ENCODE assay signal across 21 mouse cellular contexts in the genomic region with DNA sequence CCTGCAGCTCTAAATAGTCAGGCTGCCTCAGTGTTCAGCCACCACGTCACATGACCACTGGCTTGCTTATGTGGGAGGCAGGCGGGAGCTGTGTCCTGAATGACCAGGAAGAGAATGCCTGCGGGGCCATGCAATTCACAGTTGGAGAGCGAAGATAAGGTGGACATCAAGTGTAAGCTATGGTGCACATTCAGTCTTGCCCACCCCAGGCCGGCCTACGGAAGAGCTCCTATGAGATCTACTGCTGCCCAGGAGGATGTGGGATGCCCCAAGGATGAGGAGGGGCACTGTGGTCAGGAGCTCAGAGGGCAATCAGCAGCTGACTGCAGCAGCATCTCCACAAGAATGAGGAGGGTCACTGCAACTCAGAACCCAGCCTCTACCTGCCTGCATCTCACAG. TPM values are rescaled to one million over a fixed set of nuclear protein-coding genes. Genes with fewer than 3 reads are reported as not detected.
A peak's percentile ranks its signal among the peaks of the same experiment; 100 is the strongest.
DNase-seq lines count a peak whose midpoint lies in the region; ATAC-seq lines count a peak whose summit lies in the region.
"Had no signal": no experiment of that assay in that cellular context is flagged by ENCODE, and none has a peak within 500 bp of the region (broad histone marks: within the 10 kb centered on the region; RNA-seq: fewer than 3 reads in every experiment).

No protein-coding gene starts in this region.

- DNase-seq in liver, embryonic 11.5 days (ENCODE audit: low spot score), result no peak
- DNase-seq in liver, result no peak
- DNase-seq in heart, adult 9 months (ENCODE audit: low spot score in 2 of 2), result no peak
- no peak for DNase-seq in forebrain, embryonic 10.5 days (ENCODE audit: extremely low spot score, low spot score)
- DNase-seq in spleen, adult 18-20 months, result no peak
- DNase-seq: adrenal gland, adult 2 months; adrenal gland, postnatal 36 days; cerebellum, adult 8-10 months; cerebellum, postnatal 25 days; gastrocnemius, adult 2 months; gastrocnemius, postnatal 25 days; heart, adult 11 months; heart, postnatal 10 days had no signal

- H3K36me3 ChIP-seq in liver, embryonic 11.5 days (ENCODE audit: control insufficient read depth, insufficient read depth, low read length), result peaks cover 4% of the 10 kb centered on the region; the same call in 1 of the 2 replicates
- peaks cover 28% of the 10 kb centered on the region for H3K36me3 ChIP-seq in liver, embryonic 15.5 days (replicated peaks)
- peaks cover 79% of the 10 kb centered on the region for H3K36me3 ChIP-seq in forebrain, embryonic 10.5 days (replicated peaks)

- no peaks in the 10 kb centered on the region for H3K9me3 ChIP-seq in liver, embryonic 11.5 days (ENCODE audit: control insufficient read depth, low read length)
- H3K9me3 ChIP-seq in liver, embryonic 15.5 days (replicated peaks), result no peaks in the 10 kb centered on the region
- H3K9me3 ChIP-seq in forebrain, embryonic 10.5 days, result no peaks in the 10 kb centered on the region
- H3K9me3 ChIP-seq: embryonic facial prominence, embryonic 13.5 days; forebrain, embryonic 13.5 days; heart, embryonic 10.5 days; hindbrain, embryonic 10.5 days; hindbrain, embryonic 15.5 days had no signal

- no peak overlapping the region for H3K9ac ChIP-seq in liver, embryonic 11.5 days (ENCODE audit: low read depth, low read length)
- H3K9ac ChIP-seq in liver, embryonic 15.5 days, result no peak overlapping the region
- H3K9ac ChIP-seq: embryonic facial prominence, embryonic 13.5 days; forebrain, embryonic 13.5 days; hindbrain, embryonic 15.5 days had no signal

- no peak overlapping the region for H3K27ac ChIP-seq in liver, embryonic 11.5 days (ENCODE audit: low read depth, low read length)
- H3K27ac ChIP-seq in liver, embryonic 15.5 days (replicated peaks), result no peak overlapping the region
- no peak overlapping the region for H3K27ac ChIP-seq in forebrain, embryonic 10.5 days
- H3K27ac ChIP-seq: embryonic facial prominence, embryonic 13.5 days; forebrain, embryonic 13.5 days; gastrocnemius, adult 2 months; heart, embryonic 10.5 days; hindbrain, embryonic 10.5 days; hindbrain, embryonic 15.5 days had no signal

- no peak overlapping the region for H3K4me3 ChIP-seq in liver, embryonic 11.5 days (ENCODE audit: low read depth, low read length)
- H3K4me3 ChIP-seq in liver, embryonic 15.5 days (replicated peaks), result no peak overlapping the region
- no peak overlapping the region for H3K4me3 ChIP-seq in forebrain, embryonic 10.5 days
- H3K4me3 ChIP-seq: embryonic facial prominence, embryonic 13.5 days; forebrain, embryonic 13.5 days; gastrocnemius, adult 2 months; heart, embryonic 10.5 days; hindbrain, embryonic 10.5 days; hindbrain, embryonic 15.5 days had no signal

- peak; percentile 32; the same call in 1 of the 2 replicates for ATAC-seq in liver, embryonic 11.5 days (replicated peaks; ENCODE audit: low FRiP score)
- peak; percentile 23 to 33; a peak in 2 of 4 replicates for ATAC-seq in hematopoietic stem cell, adult 5-6 weeks (replicated peaks in 1 of 2; ENCODE audit: insufficient read depth in 1 of 2, low FRiP score in 2 of 2, low TSS enrichment in 1 of 2, low read depth in 1 of 2, poor library complexity in 2 of 2, severe bottlenecking in 2 of 2)
- 0 out of 2 replicates have a peak, but pooled peaks have one; percentile 13 for ATAC-seq in liver, embryonic 15.5 days (ENCODE audit: insufficient read depth)
- ATAC-seq: forebrain, embryonic 13.5 days had no signal

- H3K4me1 ChIP-seq in liver, embryonic 11.5 days (replicated peaks; ENCODE audit: control insufficient read depth, insufficient read depth, low read length), result no peaks in the 10 kb centered on the region
- no peaks in the 10 kb centered on the region for H3K4me1 ChIP-seq in liver, embryonic 15.5 days (replicated peaks)
- no peaks in the 10 kb centered on the region for H3K4me1 ChIP-seq in forebrain, embryonic 10.5 days
- H3K4me1 ChIP-seq: embryonic facial prominence, embryonic 13.5 days; forebrain, embryonic 13.5 days; hindbrain, embryonic 10.5 days; hindbrain, embryonic 15.5 days had no signal

- no peak overlapping the region for H3K4me2 ChIP-seq in liver, embryonic 11.5 days
- no peak overlapping the region for H3K4me2 ChIP-seq in liver, embryonic 15.5 days
- H3K4me2 ChIP-seq: embryonic facial prominence, embryonic 13.5 days; forebrain, embryonic 13.5 days; hindbrain, embryonic 15.5 days had no signal

- 55% methylated on average over 6 of the region's 6 CpGs for WGBS in liver, embryonic 11.5 days
- WGBS in liver, embryonic 15.5 days (ENCODE audit: insufficient replicate concordance), result 37% methylated on average over 6 of the region's 6 CpGs
- WGBS in forebrain, embryonic 10.5 days, result 90% methylated on average over 6 of the region's 6 CpGs

- H3K27me3 ChIP-seq in liver, embryonic 11.5 days (replicated peaks; ENCODE audit: control insufficient read depth, insufficient read depth, low read length), result no peaks in the 10 kb centered on the region
- H3K27me3 ChIP-seq in liver, embryonic 15.5 days, result no peaks in the 10 kb centered on the region
- no peaks in the 10 kb centered on the region for H3K27me3 ChIP-seq in forebrain, embryonic 10.5 days (ENCODE audit: poor library complexity, severe bottlenecking)
- H3K27me3 ChIP-seq: CH12.LX; embryonic facial prominence, embryonic 13.5 days; forebrain, embryonic 13.5 days; hindbrain, embryonic 15.5 days had no signal

RNA-seq across cellular contexts. Expression of a gene that starts 41.0 kb away (rescaled TPM):
- polyA plus RNA-seq in liver, embryonic 11.5 days (2014; fragmentation: Nextera tagmentation; extraction: Ambion mirVana), result 13.3 and 14.3 TPM in 2 replicates
- 24.5 and 27.3 TPM in 2 replicates for total RNA-seq in hematopoietic stem cell, adult 5-6 weeks (2017)
- 15.7 and 15.9 TPM in 2 replicates for polyA plus RNA-seq in liver, embryonic 15.5 days (2015; fragmentation: Nextera tagmentation; extraction: Ambion mirVana)
- polyA plus RNA-seq in forebrain, embryonic 10.5 days (2016; fragmentation: Nextera tagmentation; extraction: Ambion mirVana), result 8.1 and 9.7 TPM in 2 replicates
